Mouse (Mus musculus): ENCODE measurements around the gene BC028528. TPM values are rescaled to one million over a fixed set of nuclear protein-coding genes. Genes with fewer than 3 reads are reported as not detected.

BC028528 gene
- polyA plus RNA-seq, 1 experiment: 0.30 TPM

DNA sequence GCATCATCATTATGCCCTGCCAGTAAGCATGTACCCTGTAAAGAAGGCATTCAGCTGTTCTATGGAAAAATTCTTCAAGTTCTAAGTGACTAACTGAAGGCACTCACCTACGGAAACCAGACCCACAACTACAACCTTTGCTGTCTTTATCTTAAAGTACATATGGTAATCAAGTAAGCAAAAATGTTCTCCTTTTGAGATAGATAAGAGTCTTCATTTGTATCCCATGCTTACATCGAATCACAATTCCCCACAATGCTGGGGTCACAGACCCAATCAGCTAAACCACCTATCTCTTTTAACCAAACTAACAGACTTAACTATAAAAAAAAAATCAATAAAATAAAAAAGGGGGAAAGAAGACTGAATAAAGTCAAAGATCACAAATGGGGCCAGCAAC lies 52.6 kb downstream of the BC028528 start:
- H3K27me3 ChIP-seq (replicated peaks): no peaks in the 10 kb centered on the region
- no peak for TF ChIP-seq GATA1 (IDR thresholded peaks at IDR 0.05; ENCODE audit: borderline replicate concordance, low read length)
- no peak for TF ChIP-seq FLI1 (IDR thresholded peaks at IDR 0.05; ENCODE audit: low read length)
- peaks cover 8% of the 10 kb centered on the region; the same call in 1 of the 2 replicates for H3K4me1 ChIP-seq
- no peak overlapping the region for H3K4me3 ChIP-seq (replicated peaks)
- H3K9me3 ChIP-seq: no peaks in the 10 kb centered on the region
- H3K36me3 ChIP-seq (replicated peaks; ENCODE audit: low read length): peaks cover 90% of the 10 kb centered on the region

Other genes with a start within 250 kb of the BC028528 start
- gene Mcl1, start 233.2 kb downstream of the BC028528 start, polyA plus RNA-seq (2012; ENCODE audit: insufficient read depth, low replicate concordance): 222 and 245 TPM in 2 replicates
- gene Adamtsl4, start 204.1 kb downstream of the BC028528 start, polyA plus RNA-seq (2012; ENCODE audit: insufficient read depth, low replicate concordance): 0.83 TPM in 1 of 2 replicates, not detected in the other
- 274 and 549 TPM in 2 replicates for gene Ecm1, start 152.4 kb downstream of the BC028528 start, polyA plus RNA-seq (2012; ENCODE audit: insufficient read depth, low replicate concordance)
- 22.7 and 22.9 TPM in 2 replicates for gene Tars2, start 131.8 kb downstream of the BC028528 start, polyA plus RNA-seq (2012; ENCODE audit: insufficient read depth, low replicate concordance)
- 3.0 and 3.4 TPM in 2 replicates for gene Rprd2, start 73.1 kb downstream of the BC028528 start, polyA plus RNA-seq (2012; ENCODE audit: insufficient read depth, low replicate concordance)
- 1.9 and 6.5 TPM in 2 replicates for gene Prpf3, start 36.1 kb downstream of the BC028528 start, polyA plus RNA-seq (2012; ENCODE audit: insufficient read depth, low replicate concordance)
- gene Mrps21, start 20.5 kb downstream of the BC028528 start, polyA plus RNA-seq (2012; ENCODE audit: insufficient read depth, low replicate concordance): 36.5 and 191 TPM in 2 replicates
- 10.4 and 16.9 TPM in 2 replicates for gene Ciart, start 9.8 kb downstream of the BC028528 start, polyA plus RNA-seq (2012; ENCODE audit: insufficient read depth, low replicate concordance)
- 39.8 and 61.7 TPM in 2 replicates for gene Aph1a, start 2.0 kb upstream of the BC028528 start, polyA plus RNA-seq (2012; ENCODE audit: insufficient read depth, low replicate concordance)
- gene Car14, start 12.7 kb upstream of the BC028528 start, polyA plus RNA-seq (2012; ENCODE audit: insufficient read depth, low replicate concordance): not detected in 2 replicates
- gene Anp32e, start 37.2 kb upstream of the BC028528 start, polyA plus RNA-seq (2012; ENCODE audit: insufficient read depth, low replicate concordance): 3.7 and 183 TPM in 2 replicates
- gene Plekho1, start 104.0 kb upstream of the BC028528 start, polyA plus RNA-seq (2012; ENCODE audit: insufficient read depth, low replicate concordance): 556 and 663 TPM in 2 replicates
- gene Vps45, start 166.5 kb upstream of the BC028528 start, polyA plus RNA-seq (2012; ENCODE audit: insufficient read depth, low replicate concordance): 19.1 and 19.4 TPM in 2 replicates
- gene Otud7b, start 212.5 kb upstream of the BC028528 start, polyA plus RNA-seq (2012; ENCODE audit: insufficient read depth, low replicate concordance): 9.2 and 12.9 TPM in 2 replicates